Mouse (Mus musculus) kidney, postnatal 0 days (tissue): ENCODE results near the gene Cyct. TPM values are rescaled to one million over a fixed set of nuclear protein-coding genes. Genes with fewer than 3 reads are reported as not detected.

Source experiments
- ATAC-seq: fragments of 200-750 bp; cut with Nextera tagmentation; replicated peaks from 2 replicates; pipeline ENCODE4 v1.8.0; 2017; ENCODE audit warnings: low read depth, moderate number of reproducible peaks, moderate TSS enrichment, moderate library complexity; ENCODE audit not compliant: low FRiP score
- DNase-seq: peaks from one replicate; pipeline ENCODE4 v3.0.0-alpha.2; 2016; ENCODE audit warnings: low spot score
- H3K27ac ChIP-seq: fragments of 300-500 bp; sonication (generic); 2 replicates; pipeline ENCODE4 v1.5.1; 2014; ENCODE audit warnings: mild to moderate bottlenecking
- H3K27me3 ChIP-seq: fragments of 300-500 bp; sonication (generic); 2 replicates; pipeline ENCODE4 v1.6.1; 2014; ENCODE audit warnings: low read length, mixed read lengths; ENCODE audit not compliant: insufficient read depth
- H3K36me3 ChIP-seq: fragments of 300-500 bp; sonication (generic); 2 replicates; pipeline ENCODE4 v1.6.1; 2014; ENCODE audit warnings: low read length, mixed read lengths; ENCODE audit not compliant: insufficient read depth
- H3K4me1 ChIP-seq: fragments of 300-500 bp; sonication (generic); replicated peaks from 2 replicates; pipeline ENCODE4 v1.6.1; 2014; ENCODE audit warnings: antibody characterized with exemption, low read length, mixed read lengths; ENCODE audit not compliant: insufficient read depth
- H3K4me2 ChIP-seq: fragments of 300-500 bp; sonication (generic); 2 replicates; pipeline ENCODE4 v1.6.1; 2014; ENCODE audit warnings: mild to moderate bottlenecking, low read length, moderate library complexity, mixed read lengths
- H3K4me3 ChIP-seq: fragments of 300-500 bp; sonication (generic); replicated peaks from 2 replicates; pipeline ENCODE4 v1.5.1; 2014; ENCODE audit warnings: low read depth, low read length
- H3K9ac ChIP-seq: fragments of 300-500 bp; sonication (generic); 2 replicates; pipeline ENCODE4 v1.6.1; 2014; ENCODE audit warnings: low read depth, low read length
- H3K9me3 ChIP-seq: fragments of 300-500 bp; sonication (generic); replicated peaks from 2 replicates; pipeline ENCODE4 v1.6.1; 2016; ENCODE audit warnings: low read length, inconsistent platforms, mixed read lengths
- CTCF ChIP-seq: IDR thresholded peaks from 2 replicates; pipeline ENCODE4 v1.5.1; 2016; ENCODE audit warnings: antibody characterized with exemption, low read depth, mild to moderate bottlenecking, moderate library complexity
- WGBS: fragments of 180-500 bp; shearing (Covaris S2); extraction: QIAGEN DNeasy Blood & Tissue Kit; methylation state at CpG from one replicate; pipeline ENCODE4 v1.1.7; 2014; 5-methylcytosine and 5-hydroxymethylcytosine counted together
- microRNA-seq: library from miRNA; unstranded; fragments of <30 nt; microRNA quantifications from one replicate; pipeline ENCODE4, GENCODE M21; 2016
- polyA plus RNA-seq: library from polyadenylated mRNA; unstranded; fragments of >200 nt; fragmentation: Nextera tagmentation; extraction: Ambion mirVana; gene quantifications from 2 replicates; pipeline ENCODE4 v1.2.1, GENCODE M21; 2015

Gene Cyct
- polyA plus RNA-seq, 1 experiment from 2014 or later: 0.18 TPM

GRCm38 (mm10) chr2:76324463-76324862, 35.8 kb downstream of the Cyct start:
- ATAC-seq: no peak
- no peak for TF ChIP-seq CTCF
- no peaks in the 10 kb centered on the region for H3K4me1 ChIP-seq
- H3K4me2 ChIP-seq: no peak overlapping the region
- H3K36me3 ChIP-seq: no peaks in the 10 kb centered on the region
- DNase-seq: no peak
- WGBS: 93% methylated on average over 5 of the region's 5 CpGs
- H3K9me3 ChIP-seq: no peaks in the 10 kb centered on the region
- H3K27me3 ChIP-seq: no peaks in the 10 kb centered on the region
- H3K4me3 ChIP-seq: no peak overlapping the region
- H3K27ac ChIP-seq: no peak overlapping the region
- H3K9ac ChIP-seq: no peak overlapping the region

DNA sequence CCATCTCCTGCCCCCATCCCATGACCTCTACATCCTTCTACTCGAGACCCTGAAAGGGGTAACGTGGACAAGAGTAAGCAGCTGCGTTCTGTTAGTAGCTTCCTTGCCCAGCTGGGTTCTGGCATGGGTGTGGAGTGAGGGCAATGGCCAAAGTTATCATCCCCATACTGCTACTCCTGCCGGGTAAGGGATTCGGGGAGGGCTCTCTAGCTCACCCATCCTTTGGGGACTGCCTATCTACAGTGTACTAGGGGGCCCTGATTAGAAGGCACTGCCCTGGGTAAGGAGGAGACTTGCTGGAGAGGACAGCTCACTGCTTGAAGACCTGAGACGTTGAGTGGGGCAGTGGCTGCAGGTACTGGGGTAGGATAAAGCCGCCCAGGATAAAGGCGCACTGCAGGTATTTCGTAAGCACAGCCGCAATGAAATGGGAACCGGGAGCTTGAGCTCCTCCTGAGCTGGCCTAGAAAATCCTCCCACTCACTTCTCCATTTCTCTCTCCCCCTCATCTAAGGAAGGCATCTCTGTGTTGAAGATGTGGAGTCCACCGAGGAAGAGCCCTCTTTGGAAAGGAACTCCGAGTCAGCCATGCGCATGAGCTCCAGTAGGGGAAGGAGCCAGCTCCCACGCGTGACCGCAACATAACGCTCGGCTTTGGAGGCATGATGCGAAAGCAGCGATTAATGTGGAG, 36.9 kb downstream of the Cyct start:
- DNase-seq (peak; percentile 59), ATAC-seq (no peak)
- no peaks in the 10 kb centered on the region for H3K9me3 ChIP-seq
- 57% methylated on average over 21 of the region's 21 CpGs for WGBS
- TF ChIP-seq CTCF: no peak
- no peaks in the 10 kb centered on the region for H3K36me3 ChIP-seq
- no peak overlapping the region for H3K4me3 ChIP-seq
- no peaks in the 10 kb centered on the region for H3K27me3 ChIP-seq
- no peak overlapping the region for H3K27ac ChIP-seq
- H3K4me1 ChIP-seq: no peaks in the 10 kb centered on the region
- H3K9ac ChIP-seq: no peak overlapping the region
- H3K4me2 ChIP-seq: no peak overlapping the region

DNA sequence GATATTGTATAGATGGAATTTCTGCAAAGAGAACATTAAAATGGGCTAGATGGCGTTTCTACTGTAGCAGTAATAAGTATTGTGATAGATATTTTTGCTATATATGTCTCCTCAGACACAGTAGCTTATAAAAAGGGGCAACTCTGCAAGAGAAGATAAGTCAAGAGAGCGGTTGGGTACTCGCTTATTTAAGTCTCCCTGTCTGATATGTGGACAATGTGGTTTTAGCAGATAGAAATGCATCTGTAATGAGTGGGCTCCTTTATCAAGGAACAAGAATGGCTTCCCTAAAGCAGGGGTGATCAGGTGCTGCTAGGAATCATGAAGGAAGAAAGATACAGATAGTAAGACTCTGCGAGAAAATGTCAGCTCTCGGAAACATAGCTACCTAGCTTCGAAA, 39.9 kb downstream of the Cyct start:
- DNase-seq (no peak), ATAC-seq (no peak)
- no peak overlapping the region for H3K4me2 ChIP-seq
- no peaks in the 10 kb centered on the region for H3K4me1 ChIP-seq
- H3K36me3 ChIP-seq: no peaks in the 10 kb centered on the region
- H3K9ac ChIP-seq: no peak overlapping the region
- H3K27ac ChIP-seq: no peak overlapping the region
- TF ChIP-seq CTCF: no peak
- H3K27me3 ChIP-seq: no peaks in the 10 kb centered on the region
- no peak overlapping the region for H3K4me3 ChIP-seq
- no peaks in the 10 kb centered on the region for H3K9me3 ChIP-seq
- 81% methylated on average over 6 of the region's 6 CpGs for WGBS

GRCm38 (mm10) chr2:76319231-76319630, 41.0 kb downstream of the Cyct start:
- DNase-seq (no peak), ATAC-seq (no peak)
- 76% methylated on average over 6 of the region's 6 CpGs for WGBS
- Histone ChIP-seq H3K9ac (no peak overlapping the region), H3K27me3 (no peaks in the 10 kb centered on the region), H3K4me2 (no peak overlapping the region), H3K36me3 (no peaks in the 10 kb centered on the region), H3K9me3 (no peaks in the 10 kb centered on the region), H3K4me3 (no peak overlapping the region), H3K27ac (no peak overlapping the region), H3K4me1 (no peaks in the 10 kb centered on the region)
- TF ChIP-seq CTCF: no peak

Small RNA genes within 50 kb of the gene (microRNA-seq; reads per million reads assigned to microRNA genes)
- gene Gm44337: not detected

Other genes with a start within 250 kb of the Cyct start
- gene Pde11a, start 21.7 kb downstream of the Cyct start, polyA plus RNA-seq: 0.71 and 0.89 TPM in 2 replicates
- 19.0 and 19.4 TPM in 2 replicates for gene Rbm45, start 9.5 kb upstream of the Cyct start, polyA plus RNA-seq
- gene Osbpl6, start 46.1 kb upstream of the Cyct start, polyA plus RNA-seq: 19.4 and 20.5 TPM in 2 replicates